Mouse (Mus musculus) spleen, postnatal 10 days (tissue): ENCODE measurements around the gene Cdc42se1.
"Not testable (repeated sequence)": the region's sequence is repeated elsewhere in the genome, so short reads cannot be mapped to it uniquely, and the experiment has no call there.

Experiments used
- DNase-seq, 2 experiments: peaks; one replicate each; pipeline ENCODE4 v3.0.0; 2021 to 2022; ENCODE audit warnings: low spot score in 2 of 2

Cdc42se1 gene

GRCm38 (mm10) chr3:95228148-95228893 lies at the start of gene Cdc42se1:
Gene Cdc42se1 (plus strand): TSS chr3:95228732.
- peak; percentile 88 to 90 for DNase-seq

- DNase-seq = no peak
These were observed 49.6 kb upstream of the Cdc42se1 start for GRCm38 (mm10) chr3:95178948-95179347.

GRCm38 (mm10) chr3:95179890-95180289 lies 48.6 kb upstream of the Cdc42se1 start:
- DNase-seq = no peak

- DNase-seq = no peak
These were observed 46.7 kb upstream of the Cdc42se1 start for GRCm38 (mm10) chr3:95181841-95182240.

GRCm38 (mm10) chr3:95184796-95185577 lies 43.5 kb upstream of the Cdc42se1 start:
- no peak for DNase-seq

- no peak for DNase-seq
These were observed 42.4 kb upstream of the Cdc42se1 start for GRCm38 (mm10) chr3:95186100-95186499.

GRCm38 (mm10) chr3:95186888-95187287 lies 41.6 kb upstream of the Cdc42se1 start:
- no peak for DNase-seq

GRCm38 (mm10) chr3:95194721-95195135 lies 33.8 kb upstream of the Cdc42se1 start:
- no peak for DNase-seq

- DNase-seq = no peak
These were observed 32.8 kb upstream of the Cdc42se1 start for GRCm38 (mm10) chr3:95195772-95196171.

- DNase-seq = no peak
These were observed 29.4 kb upstream of the Cdc42se1 start for GRCm38 (mm10) chr3:95199101-95199500.

- DNase-seq = no peak
These were observed 28.4 kb upstream of the Cdc42se1 start for GRCm38 (mm10) chr3:95200132-95200531.

- no peak for DNase-seq
These were observed 28.0 kb upstream of the Cdc42se1 start for GRCm38 (mm10) chr3:95200562-95200961.

- no peak for DNase-seq
These were observed 24.7 kb upstream of the Cdc42se1 start for GRCm38 (mm10) chr3:95203880-95204279.

GRCm38 (mm10) chr3:95208286-95208685 lies 20.2 kb upstream of the Cdc42se1 start:
- DNase-seq = no peak

GRCm38 (mm10) chr3:95210585-95210984 lies 17.9 kb upstream of the Cdc42se1 start:
- no peak for DNase-seq

GRCm38 (mm10) chr3:95212889-95213608 lies 15.5 kb upstream of the Cdc42se1 start:
- DNase-seq = not testable (repeated sequence)

GRCm38 (mm10) chr3:95213609-95213975 lies 14.9 kb upstream of the Cdc42se1 start:
- no peak for DNase-seq

GRCm38 (mm10) chr3:95216655-95217254 lies 11.8 kb upstream of the Cdc42se1 start:
- DNase-seq = no peak

- DNase-seq = peak; percentile 98 to 99
These were observed 11.0 kb upstream of the Cdc42se1 start, which contains the start of gene Gabpb2 for GRCm38 (mm10) chr3:95217255-95218134. Gene Gabpb2 (minus strand): TSS chr3:95217916.

GRCm38 (mm10) chr3:95218466-95219137 lies 9.9 kb upstream of the Cdc42se1 start:
- peak; percentile 33 to 69 for DNase-seq
